Mouse (Mus musculus) 3T3-L1 (cell line): ENCODE measurements around the gene Rps15.

ENCODE experiments used
- DNase-seq: peaks from one replicate; pipeline ENCODE4 v3.0.0-alpha.2; 2015; ENCODE audit warnings: low read depth, low spot score

The Rps15 gene

DNA sequence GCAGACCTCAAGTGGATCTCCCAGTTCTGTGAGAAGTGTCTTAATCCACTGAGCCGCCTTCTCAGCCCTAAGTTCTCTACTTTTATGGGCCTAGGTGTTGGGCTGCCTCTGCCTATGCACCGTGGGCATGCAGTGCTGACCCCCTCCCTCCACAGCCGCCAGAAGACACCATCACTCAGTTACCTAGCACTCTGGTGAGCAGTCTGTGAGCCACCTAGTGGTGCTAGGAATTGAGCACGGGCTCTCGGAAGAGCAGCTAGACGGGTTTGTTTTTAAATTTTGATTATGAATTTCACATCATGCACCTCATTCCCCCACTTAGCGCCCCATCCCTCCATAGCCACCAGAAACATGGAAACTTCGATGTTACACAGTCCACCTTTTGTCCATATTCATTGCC is 3.6 kb upstream of the Rps15 start:
- DNase-seq = no peak

- peak; percentile 52 for DNase-seq
Measured at GRCm38 (mm10) chr10:80293325-80293724, 1.1 kb downstream of the Rps15 start.

DNA sequence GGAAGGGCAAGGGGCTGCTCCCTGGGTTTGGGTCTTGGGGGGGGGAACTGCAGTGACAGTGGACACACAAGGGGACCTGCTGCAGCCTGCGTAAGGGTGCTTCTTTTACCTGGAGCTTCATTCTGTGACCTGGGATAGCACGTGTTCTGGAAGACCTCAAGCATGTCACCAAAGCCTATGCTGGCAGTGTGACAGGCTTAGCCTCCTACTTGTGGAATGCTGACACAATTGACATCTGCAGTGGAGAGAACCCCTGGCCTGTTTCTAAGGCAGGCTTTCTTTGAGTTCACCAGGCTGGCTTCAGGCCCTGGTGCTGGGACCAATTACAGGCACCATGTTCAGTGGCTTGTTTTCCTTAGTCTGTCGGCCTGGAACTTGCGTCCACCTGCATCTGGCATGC is 2.1 kb downstream of the Rps15 start:
- DNase-seq = peak; percentile 52

DNA sequence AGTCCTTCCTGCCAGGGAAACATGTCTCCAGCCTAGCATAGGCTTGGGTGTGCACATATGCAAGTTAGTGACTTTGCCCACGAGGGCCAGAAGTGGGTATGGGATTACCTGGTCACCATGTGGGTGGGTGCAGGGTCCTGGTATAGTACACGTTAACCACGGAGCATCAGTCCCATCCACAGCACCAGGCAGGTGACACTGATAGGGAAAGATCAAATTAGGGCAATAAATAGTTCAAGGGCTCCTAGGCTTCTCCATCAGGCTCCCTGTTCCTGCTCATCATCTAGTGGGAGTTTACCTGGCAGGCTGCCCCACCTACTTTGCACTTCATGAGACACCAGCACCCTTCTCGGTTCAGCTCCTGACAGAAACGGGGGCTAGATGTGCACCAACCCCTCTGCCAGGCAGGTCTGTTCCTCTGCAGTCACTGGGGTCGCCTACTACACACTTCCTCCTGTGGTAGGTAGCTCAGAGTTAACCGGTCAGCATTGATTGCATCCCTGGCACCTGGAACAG is 2.6 kb downstream of the Rps15 start:
- DNase-seq = no peak

DNA sequence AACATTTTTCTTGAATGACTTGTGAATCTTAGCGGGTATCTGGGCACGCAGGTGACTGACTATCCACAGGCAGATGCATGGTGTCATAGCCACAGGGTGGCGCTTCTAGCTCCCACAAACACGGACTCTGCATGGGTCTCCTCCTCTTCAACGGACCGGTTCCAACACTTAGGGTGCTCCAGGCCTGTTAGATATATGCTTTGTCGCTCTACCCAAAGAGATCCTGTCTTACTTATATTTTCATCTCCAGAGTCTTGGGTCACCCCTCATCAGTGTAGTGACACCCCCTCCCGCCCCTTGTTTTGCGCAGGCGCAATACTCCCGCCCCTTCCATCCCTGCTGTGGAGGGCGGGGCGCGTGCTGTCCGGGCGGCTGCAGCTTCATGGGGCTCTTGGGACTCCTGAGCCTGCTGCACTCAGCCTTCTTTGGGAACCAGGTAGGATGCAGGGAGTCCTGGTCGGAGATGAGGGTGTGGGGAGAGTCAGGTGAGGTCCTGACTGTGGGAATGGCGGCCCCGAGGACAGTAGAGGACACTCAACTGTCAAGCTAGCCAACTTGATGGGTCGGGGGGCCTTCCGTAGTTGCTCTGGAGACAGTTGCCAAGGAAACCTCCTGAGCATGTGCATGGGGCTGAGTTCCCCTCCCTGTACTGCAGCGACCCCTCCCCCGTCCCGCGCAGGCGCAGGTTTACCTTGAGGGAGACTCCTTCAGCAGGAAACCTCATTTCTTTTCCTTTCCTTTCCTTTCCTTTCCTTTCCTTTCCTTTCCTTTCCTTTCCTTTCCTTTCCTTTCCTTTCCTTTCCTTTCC is 3.6 kb downstream of the Rps15 start, which contains the start of gene Apc2:
Apc2 (plus strand) TSS at position 360 of the 808 bp plus-strand sequence.
- DNase-seq = peak; percentile 57

GRCm38 (mm10) chr10:80296824-80297223 is 4.6 kb downstream of the Rps15 start:
- no peak for DNase-seq

DNA sequence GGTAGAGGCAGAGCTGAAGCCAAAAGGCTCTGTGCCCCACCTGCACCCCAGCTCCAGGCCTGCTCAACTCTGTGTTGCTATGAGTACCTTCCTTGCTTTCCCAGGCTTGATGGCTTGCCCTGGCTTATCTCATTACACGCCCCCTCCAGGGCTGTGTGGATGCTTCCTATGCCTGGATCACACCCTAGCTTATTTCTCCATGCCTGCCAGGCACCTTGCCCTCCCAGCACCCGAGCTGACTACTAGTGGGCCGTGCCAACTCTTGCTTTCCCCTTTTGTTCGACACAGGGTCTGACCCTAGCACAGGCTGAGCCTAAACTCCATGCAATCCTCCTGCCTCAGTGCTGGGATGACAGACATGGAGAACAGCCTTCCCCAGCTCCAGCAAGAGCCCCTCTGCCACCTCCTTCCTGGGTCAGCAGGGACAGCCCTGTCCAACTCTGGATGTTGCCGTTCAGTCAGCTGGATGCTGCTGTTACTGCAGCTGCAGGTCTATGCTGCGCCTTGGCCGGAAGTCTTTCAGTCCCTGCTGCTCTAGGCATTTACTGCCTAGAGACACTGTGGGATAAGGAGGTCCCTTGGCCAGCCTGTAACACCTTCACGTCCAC is 5.4 kb downstream of the Rps15 start:
- no peak for DNase-seq

DNA sequence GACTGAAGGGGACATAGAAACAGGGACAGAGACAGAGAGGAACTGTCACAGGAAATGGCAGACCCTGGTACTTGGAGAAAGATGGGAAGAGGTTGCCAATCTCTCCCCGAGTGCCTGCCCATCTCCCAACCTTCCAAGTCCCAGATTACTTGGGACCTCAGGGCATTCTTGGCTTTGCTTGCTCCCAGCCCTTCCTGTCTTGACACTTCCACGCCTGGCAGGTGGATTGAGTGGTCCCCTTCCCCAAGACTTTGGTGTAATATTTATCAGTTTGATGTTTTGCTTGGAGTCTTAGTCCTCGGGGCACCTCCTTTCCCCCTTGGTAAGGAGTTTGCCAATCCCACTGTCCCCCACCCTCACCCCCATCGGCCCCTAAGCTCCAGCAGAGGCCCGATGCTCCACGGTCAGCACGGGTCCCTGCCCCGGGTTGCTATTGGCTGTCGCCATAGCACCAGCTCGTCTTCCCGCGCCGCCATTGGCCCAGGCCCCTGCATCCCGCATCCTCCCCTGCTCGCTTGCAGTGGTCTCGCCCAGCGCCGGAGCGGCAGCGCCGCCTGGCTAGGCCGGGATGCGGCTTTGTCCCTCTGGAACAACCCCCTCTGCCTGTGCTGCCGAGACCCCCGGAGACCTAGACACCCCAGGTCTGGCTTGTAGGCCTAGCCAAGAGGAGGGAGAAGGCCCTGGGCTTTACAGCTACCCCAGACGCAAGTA is 6.5 kb downstream of the Rps15 start:
- no peak for DNase-seq

GRCm38 (mm10) chr10:80299301-80299700 is 7.0 kb downstream of the Rps15 start:
- DNase-seq = no peak

- no peak for DNase-seq
Measured at GRCm38 (mm10) chr10:80299824-80300223, 7.6 kb downstream of the Rps15 start.

DNA sequence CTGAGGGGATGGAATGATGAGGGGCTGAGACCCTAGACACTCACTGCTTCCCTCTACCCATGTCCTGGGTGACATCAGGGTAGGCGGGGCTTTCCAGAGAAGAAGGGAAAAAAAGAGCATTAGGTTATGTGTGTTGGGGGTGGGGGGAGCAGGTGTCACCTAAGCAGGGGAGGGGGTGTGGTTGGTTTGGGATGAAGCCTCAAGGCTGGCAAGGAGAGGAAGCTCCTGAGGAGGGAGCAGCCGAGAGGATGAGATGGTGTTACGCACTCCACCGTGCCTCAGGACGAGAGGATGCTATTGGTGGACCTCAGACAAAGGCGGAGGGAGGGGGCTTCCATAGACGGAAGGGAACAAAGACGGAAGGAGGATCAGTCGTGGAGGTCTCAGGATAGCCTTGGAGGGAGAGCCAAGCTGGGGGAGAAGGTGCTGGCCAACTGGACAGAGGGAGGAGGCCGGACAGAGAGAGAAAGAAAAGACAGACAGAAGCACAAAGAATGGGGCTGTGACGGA is 8.5 kb downstream of the Rps15 start:
- DNase-seq = no peak

DNA sequence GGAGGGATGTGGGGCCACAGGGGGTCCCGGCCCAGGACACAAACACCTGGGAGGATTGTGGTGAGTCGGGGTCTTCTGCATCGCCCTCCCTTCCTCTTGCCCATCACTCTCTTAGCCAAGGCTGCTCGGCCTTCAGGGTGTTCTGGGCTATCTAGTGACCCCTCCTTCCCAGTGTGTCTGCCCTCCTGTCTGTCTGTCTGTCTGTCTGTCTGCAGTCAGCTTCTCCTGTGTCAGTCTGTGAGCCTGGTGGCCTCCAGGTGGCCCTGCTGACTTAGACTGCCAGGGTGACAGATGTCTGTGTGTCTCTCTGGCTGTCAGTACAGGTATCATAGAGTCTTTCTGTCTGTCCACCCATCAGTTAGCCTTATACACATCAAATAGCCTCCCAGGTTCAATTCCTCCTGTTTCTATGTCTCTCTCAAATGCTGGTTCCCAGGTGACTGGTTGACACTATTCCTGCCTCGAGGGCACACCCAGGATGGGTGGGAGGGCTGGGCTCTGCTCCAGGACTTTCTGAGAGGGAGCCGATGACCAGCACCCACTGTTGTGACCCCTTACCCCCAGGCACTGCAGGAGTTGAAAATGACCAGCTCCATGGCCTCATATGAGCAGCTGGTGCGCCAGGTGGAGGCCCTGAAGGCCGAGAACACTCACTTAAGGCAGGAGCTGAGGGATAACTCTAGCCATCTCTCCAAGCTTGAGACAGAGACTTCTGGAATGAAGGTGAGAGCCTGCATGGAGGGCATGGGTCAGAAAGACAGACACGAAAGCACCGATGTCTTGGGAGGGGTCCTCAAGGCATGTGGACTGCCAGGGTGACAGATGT is 9.2 kb downstream of the Rps15 start:
- DNase-seq = no peak

DNA sequence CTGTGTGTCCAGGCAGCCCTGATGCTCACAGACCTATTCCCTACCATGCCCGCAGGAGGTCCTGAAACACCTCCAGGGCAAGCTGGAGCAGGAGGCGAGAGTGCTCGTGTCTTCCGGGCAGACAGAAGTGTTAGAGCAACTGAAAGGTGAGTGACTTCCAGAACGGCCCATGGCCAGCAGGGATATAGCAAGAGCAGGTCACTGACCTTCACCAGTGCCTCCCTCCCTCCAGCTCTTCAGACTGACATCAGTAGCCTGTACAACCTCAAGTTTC is 9.8 kb downstream of the Rps15 start:
- no peak for DNase-seq

- no peak for DNase-seq
Measured at GRCm38 (mm10) chr10:80302471-80302881, 10.2 kb downstream of the Rps15 start.

- no peak for DNase-seq
Measured at GRCm38 (mm10) chr10:80304458-80304857, 12.2 kb downstream of the Rps15 start.

GRCm38 (mm10) chr10:80304862-80305261 is 12.6 kb downstream of the Rps15 start:
- DNase-seq = no peak

DNA sequence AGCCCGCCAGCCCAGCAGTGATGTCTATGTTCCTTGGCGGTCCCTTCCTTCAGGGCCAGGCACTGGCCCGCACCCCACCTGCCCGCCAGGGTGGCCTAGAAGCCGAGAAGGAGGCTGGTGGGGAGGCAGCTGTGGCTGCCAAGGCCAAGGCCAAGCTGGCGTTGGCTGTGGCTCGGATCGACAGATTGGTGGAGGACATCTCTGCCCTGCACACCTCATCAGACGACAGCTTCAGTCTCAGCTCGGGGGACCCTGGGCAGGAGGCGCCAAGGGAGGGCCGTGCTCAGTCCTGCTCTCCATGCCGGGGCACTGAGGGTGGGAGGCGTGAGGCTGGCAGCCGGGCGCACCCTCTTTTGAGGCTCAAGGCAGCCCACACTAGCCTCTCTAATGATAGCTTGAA is 19.3 kb downstream of the Rps15 start:
- DNase-seq = no peak

- no peak for DNase-seq
Measured at GRCm38 (mm10) chr10:80312586-80313504, 20.6 kb downstream of the Rps15 start.

DNA sequence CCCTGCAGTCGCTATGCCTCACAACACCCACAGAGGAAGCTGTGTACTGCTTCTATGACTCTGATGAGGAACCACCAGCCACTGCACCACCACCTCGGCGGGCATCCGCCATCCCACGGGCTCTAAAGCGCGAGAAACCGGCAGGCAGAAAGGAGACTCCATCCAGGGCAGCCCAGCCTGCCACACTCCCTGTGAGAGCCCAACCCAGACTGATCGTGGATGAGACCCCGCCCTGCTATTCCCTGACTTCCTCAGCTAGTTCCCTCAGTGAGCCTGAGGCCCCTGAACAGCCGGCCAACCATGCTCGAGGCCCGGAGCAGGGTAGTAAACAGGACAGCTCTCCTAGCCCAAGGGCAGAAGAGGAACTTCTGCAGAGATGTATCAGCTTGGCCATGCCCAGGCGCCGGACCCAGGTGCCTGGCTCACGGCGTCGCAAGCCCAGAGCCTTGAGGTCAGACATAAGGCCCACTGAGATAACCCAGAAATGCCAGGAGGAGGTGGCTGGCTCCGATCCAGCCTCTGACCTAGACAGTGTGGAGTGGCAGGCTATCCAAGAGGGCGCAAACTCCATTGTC is 21.5 kb downstream of the Rps15 start:
- no peak for DNase-seq

DNA sequence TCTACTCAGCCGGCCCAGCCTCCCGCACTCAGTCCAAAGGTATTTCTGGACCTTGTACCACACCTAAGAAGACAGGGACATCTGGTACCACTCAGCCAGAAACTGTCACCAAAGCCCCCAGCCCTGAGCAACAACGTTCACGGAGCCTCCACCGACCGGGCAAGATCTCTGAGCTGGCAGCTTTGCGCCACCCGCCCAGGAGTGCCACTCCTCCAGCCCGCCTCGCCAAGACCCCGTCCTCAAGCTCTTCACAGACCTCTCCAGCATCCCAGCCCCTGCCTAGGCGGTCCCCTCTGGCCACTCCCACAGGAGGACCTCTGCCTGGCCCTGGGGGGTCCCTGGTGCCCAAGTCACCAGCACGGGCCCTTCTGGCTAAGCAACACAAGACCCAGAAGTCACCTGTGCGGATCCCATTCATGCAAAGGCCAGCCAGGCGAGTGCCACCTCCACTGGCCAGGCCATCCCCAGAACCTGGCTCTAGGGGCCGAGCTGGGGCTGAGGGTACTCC is 22.3 kb downstream of the Rps15 start:
- no peak for DNase-seq
